Mouse (Mus musculus): ENCODE results near the gene Jmjd1c. TPM values are rescaled to one million over a fixed set of nuclear protein-coding genes. Genes with fewer than 3 reads are reported as not detected.

The Jmjd1c gene
- polyA plus RNA-seq (2015; fragmentation: Nextera tagmentation; extraction: Ambion mirVana) = 51.4 and 52.4 TPM in 2 replicates

DNA sequence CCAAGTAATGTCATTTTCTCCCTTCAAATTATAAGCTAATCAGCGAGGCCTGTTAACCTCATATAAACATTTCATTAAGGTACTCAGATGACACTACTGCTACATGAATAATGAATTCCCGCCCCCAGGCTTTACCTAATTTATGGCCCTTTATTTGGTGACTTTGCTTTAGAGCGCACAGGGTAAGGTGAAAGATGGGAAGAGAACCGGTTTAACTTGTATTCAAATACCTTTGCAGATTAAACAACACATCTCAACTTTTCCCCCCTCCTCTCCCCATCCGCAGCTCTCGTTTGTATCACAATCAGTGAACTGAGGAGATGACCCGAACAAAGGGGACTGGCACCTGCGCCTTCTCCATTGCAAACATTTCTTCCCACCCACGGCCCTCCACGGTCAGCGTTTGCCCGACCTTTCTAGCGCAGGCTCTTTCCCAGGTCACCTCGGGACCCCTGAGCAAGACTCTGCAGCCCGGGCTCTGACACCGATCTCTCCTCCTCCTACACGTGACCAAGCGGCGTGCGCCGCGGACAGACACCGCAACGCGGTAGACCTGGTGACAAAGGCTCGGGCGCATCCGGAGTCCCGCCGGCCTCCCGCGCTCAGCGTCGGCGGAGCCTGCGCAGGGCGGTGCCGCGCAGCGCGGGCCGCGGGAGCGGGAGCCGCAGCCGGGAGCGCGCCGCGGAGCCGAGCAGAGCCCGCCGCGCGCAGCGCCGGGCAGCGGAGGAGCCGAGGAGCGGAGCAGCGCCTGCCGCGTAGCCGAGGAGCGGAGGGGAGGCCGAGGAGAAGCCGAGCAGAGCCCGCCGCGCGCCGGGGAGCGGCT lies at the start of gene Jmjd1c:
Jmjd1c (plus strand) TSS at position 328 of the 823 bp plus-strand sequence.
- WGBS = under 1% methylated on average over 61 of the region's 73 CpGs
- peak; percentile 93 for ATAC-seq (ENCODE audit: low read depth)
- Histone ChIP-seq H3K27me3 (no peaks in the 10 kb centered on the region), H3K4me3 (peak within 1 kb of the TSS; percentile 70), H3K27ac (replicated peaks) (peak within 1 kb of the TSS; percentile 99), H3K9me3 (no peaks in the 10 kb centered on the region), H3K4me2 (peak within 1 kb of the TSS; percentile 70), H3K9ac (peak within 1 kb of the TSS; percentile 100), H3K4me1 (replicated peaks) (peaks cover 51% of the 10 kb centered on the region), H3K36me3 (no peaks in the 10 kb centered on the region)

DNA sequence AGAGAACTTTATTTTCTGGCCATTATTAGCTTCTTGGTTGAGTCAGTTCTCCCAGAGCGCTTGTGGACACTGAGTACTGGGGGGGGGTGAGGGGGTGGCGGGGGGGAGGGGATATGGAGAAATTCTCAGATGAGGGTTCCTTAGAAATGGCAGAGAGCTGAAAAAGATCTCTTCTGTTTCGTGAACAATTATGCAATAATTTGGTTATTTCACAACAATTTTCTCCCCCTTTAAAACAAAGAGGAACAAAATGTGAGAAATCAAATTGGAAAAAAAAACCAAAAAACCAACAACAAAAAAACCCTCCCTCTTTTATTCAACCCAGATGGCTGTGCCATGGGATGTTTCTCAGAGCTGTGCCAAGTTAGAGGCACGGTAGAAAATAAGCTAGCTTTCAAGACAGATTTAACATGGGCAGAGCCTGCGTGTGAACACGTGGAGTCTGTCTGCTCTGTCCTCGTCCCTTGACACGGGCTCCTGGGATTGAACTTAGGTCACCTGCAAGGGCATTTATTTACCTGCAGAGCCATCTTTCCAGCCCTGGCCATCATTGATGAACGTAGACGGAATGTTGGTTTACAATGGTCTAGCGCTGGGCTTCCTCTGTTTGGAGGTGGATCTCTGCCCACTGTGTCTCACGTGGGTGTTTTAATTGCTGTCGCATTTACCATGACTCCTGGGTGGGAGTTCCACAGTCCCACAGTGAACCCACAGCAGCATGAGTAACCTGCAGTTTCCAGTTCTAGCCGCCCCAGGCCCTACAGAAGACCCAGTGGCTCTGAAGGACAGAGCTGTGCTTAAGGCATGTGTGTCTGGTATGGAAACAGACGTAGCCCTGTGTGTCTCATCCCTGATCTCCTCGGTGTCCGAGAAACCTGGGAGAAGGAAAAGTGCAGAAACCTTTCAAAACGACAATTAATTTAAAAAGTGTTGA lies 47.9 kb upstream of the Jmjd1c start:
- no peak for ATAC-seq (ENCODE audit: low read depth)
- peaks cover 74% of the 10 kb centered on the region for H3K4me1 ChIP-seq (replicated peaks)
- 77% methylated on average over 18 of the region's 18 CpGs for WGBS
- H3K4me3 ChIP-seq = no peak overlapping the region
- no peaks in the 10 kb centered on the region for H3K9me3 ChIP-seq
- H3K4me2 ChIP-seq = no peak overlapping the region
- H3K36me3 ChIP-seq = no peaks in the 10 kb centered on the region
- 0 out of 2 replicates have a peak overlapping the region, but pooled peaks have one; percentile 15 for H3K27ac ChIP-seq (replicated peaks)
- no peaks in the 10 kb centered on the region for H3K27me3 ChIP-seq
- H3K9ac ChIP-seq = no peak overlapping the region

GRCm38 (mm10) chr10:67048871-67049615 lies 46.9 kb upstream of the Jmjd1c start:
- 94% methylated on average over 13 of the region's 13 CpGs for WGBS
- peaks cover 71% of the 10 kb centered on the region for H3K4me1 ChIP-seq (replicated peaks)
- ATAC-seq (ENCODE audit: low read depth) = no peak

GRCm38 (mm10) chr10:67049621-67050020 lies 46.3 kb upstream of the Jmjd1c start:
- Histone ChIP-seq H3K4me2 (no peak overlapping the region), H3K9ac (no peak overlapping the region), H3K9me3 (no peaks in the 10 kb centered on the region), H3K4me3 (no peak overlapping the region), H3K4me1 (replicated peaks) (peaks cover 66% of the 10 kb centered on the region), H3K27me3 (no peaks in the 10 kb centered on the region), H3K36me3 (no peaks in the 10 kb centered on the region), H3K27ac (replicated peaks) (no peak overlapping the region)
- 90% methylated on average over 7 of the region's 7 CpGs for WGBS
- ATAC-seq (ENCODE audit: low read depth) = no peak

More at GRCm38 (mm10) chr10:67048871-67049615, 46.9 kb upstream of the Jmjd1c start:
- Histone ChIP-seq H3K9me3 (no peaks in the 10 kb centered on the region), H3K27ac (replicated peaks) (no peak overlapping the region), H3K4me2 (no peak overlapping the region), H3K27me3 (no peaks in the 10 kb centered on the region), H3K9ac (no peak overlapping the region), H3K36me3 (no peaks in the 10 kb centered on the region), H3K4me3 (no peak overlapping the region)

GRCm38 (mm10) chr10:67050766-67051165 lies 45.2 kb upstream of the Jmjd1c start:
- Histone ChIP-seq H3K4me1 (replicated peaks) (peaks cover 59% of the 10 kb centered on the region), H3K36me3 (no peaks in the 10 kb centered on the region), H3K4me3 (no peak overlapping the region), H3K9me3 (no peaks in the 10 kb centered on the region), H3K27me3 (no peaks in the 10 kb centered on the region), H3K9ac (no peak overlapping the region), H3K27ac (replicated peaks) (no peak overlapping the region), H3K4me2 (no peak overlapping the region)
- 60% methylated on average over 6 of the region's 7 CpGs for WGBS
- no peak for ATAC-seq (ENCODE audit: low read depth)

DNA sequence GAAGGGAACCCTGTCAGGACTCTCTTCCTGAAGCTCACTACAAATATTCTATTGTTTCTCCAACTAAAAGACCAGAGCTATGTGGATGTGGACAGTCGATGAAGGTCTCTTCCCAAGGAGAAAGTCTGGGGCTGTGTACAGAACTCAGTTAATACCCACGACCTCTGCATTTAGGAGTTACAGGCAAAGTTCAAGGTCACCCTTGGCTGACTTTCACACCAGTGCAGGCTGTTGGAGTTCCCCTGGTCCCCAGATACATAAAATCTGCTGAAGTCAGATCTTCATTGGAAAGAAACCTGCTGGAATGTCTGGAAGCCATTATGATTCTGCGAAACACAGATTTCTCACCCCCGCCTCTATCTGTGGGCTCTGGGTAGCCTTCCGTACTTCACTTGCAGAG lies 44.5 kb upstream of the Jmjd1c start:
- 72% methylated on average over 5 of the region's 5 CpGs for WGBS
- Histone ChIP-seq H3K27me3 (no peaks in the 10 kb centered on the region), H3K36me3 (no peaks in the 10 kb centered on the region), H3K4me3 (no peak overlapping the region), H3K9me3 (no peaks in the 10 kb centered on the region), H3K4me1 (replicated peaks) (peaks cover 59% of the 10 kb centered on the region), H3K27ac (replicated peaks) (no peak overlapping the region), H3K9ac (no peak overlapping the region), H3K4me2 (no peak overlapping the region)
- ATAC-seq (ENCODE audit: low read depth) = no peak

- no peak overlapping the region for H3K9ac ChIP-seq
- no peak overlapping the region for H3K4me3 ChIP-seq
- no peaks in the 10 kb centered on the region for H3K27me3 ChIP-seq
- H3K4me2 ChIP-seq = no peak overlapping the region
- no peaks in the 10 kb centered on the region for H3K9me3 ChIP-seq
- H3K36me3 ChIP-seq = no peaks in the 10 kb centered on the region
- H3K27ac ChIP-seq (replicated peaks) = peak overlapping the region; percentile 69
- 67% methylated on average over 9 of the region's 9 CpGs for WGBS
- ATAC-seq (ENCODE audit: low read depth) = no peak
- H3K4me1 ChIP-seq (replicated peaks) = peaks cover 60% of the 10 kb centered on the region
These were observed 43.5 kb upstream of the Jmjd1c start for GRCm38 (mm10) chr10:67052429-67052828.

DNA sequence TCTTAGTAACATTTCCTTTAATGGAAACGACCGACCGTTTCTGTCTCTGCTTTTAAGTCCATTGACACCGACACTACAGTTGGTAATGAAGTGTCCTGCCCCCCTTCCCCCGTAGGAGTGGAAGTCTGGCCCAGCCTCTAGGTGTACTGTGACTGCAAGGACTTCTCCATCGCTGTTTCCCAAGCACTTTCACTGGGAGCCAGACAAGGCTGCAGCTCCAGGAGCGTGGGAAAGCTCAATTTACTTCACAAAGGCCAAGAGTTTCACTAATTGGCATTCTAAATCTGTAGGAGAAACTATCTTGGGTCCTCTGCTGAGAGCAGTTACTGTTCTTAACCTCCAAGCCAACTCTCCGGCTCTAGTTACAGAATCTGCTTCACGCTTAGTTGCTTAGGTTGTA lies 42.5 kb upstream of the Jmjd1c start:
- Histone ChIP-seq H3K4me2 (no peak overlapping the region), H3K27ac (replicated peaks) (peak overlapping the region; percentile 69), H3K4me1 (replicated peaks) (peaks cover 62% of the 10 kb centered on the region), H3K27me3 (no peaks in the 10 kb centered on the region), H3K9ac (no peak overlapping the region), H3K9me3 (no peaks in the 10 kb centered on the region), H3K36me3 (no peaks in the 10 kb centered on the region), H3K4me3 (no peak overlapping the region)
- peak; percentile 60; the same call in 1 of the 2 replicates for ATAC-seq (ENCODE audit: low read depth)
- WGBS = 21% methylated on average over 9 of the region's 9 CpGs

GRCm38 (mm10) chr10:67055867-67056856 lies 39.8 kb upstream of the Jmjd1c start:
- no peak for ATAC-seq (ENCODE audit: low read depth)
- no peaks in the 10 kb centered on the region for H3K27me3 ChIP-seq
- 0 out of 2 replicates have a peak overlapping the region, but pooled peaks have one; percentile 27 for H3K9ac ChIP-seq
- WGBS = 66% methylated on average over 17 of the region's 17 CpGs
- no peaks in the 10 kb centered on the region for H3K36me3 ChIP-seq
- no peak overlapping the region for H3K4me2 ChIP-seq
- H3K27ac ChIP-seq (replicated peaks) = peak overlapping the region; percentile 81
- H3K9me3 ChIP-seq = no peaks in the 10 kb centered on the region
- H3K4me3 ChIP-seq = no peak overlapping the region
- peaks cover 71% of the 10 kb centered on the region for H3K4me1 ChIP-seq (replicated peaks)

- H3K27ac ChIP-seq (replicated peaks) = no peak overlapping the region; the same call in 1 of the 2 replicates
- H3K4me3 ChIP-seq = no peak overlapping the region
- no peak overlapping the region for H3K9ac ChIP-seq
- no peaks in the 10 kb centered on the region for H3K27me3 ChIP-seq
- H3K4me1 ChIP-seq (replicated peaks) = peaks cover 71% of the 10 kb centered on the region
- H3K36me3 ChIP-seq = no peaks in the 10 kb centered on the region
- no peaks in the 10 kb centered on the region for H3K9me3 ChIP-seq
- no peak overlapping the region for H3K4me2 ChIP-seq
- no peak for ATAC-seq (ENCODE audit: low read depth)
These were observed 38.7 kb upstream of the Jmjd1c start for GRCm38 (mm10) chr10:67057208-67057607.

DNA sequence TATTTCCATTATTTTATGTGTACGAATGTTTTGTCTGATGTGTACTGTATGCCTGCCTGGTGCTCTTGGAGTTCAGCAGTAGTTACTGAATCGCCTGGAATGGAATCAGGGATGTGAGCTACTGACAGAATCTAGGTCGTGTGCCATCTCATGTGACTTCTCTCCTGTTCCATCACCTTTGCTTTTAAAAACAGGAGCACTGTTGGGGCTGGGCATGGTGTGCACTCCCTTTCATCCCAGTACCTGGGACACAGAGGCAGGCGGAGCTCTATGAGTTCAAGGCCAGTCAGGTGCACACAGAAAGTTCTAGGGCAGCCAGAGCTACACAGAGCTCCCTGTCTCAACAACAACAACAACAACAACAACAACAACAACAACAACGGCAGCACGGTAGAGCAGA lies 38.2 kb upstream of the Jmjd1c start:
- H3K4me2 ChIP-seq = no peak overlapping the region
- H3K9ac ChIP-seq = no peak overlapping the region
- no peak for ATAC-seq (ENCODE audit: low read depth)
- peak overlapping the region; percentile 78; the same call in 1 of the 2 replicates for H3K27ac ChIP-seq (replicated peaks)
- no peaks in the 10 kb centered on the region for H3K27me3 ChIP-seq
- H3K9me3 ChIP-seq = no peaks in the 10 kb centered on the region
- H3K4me1 ChIP-seq (replicated peaks) = peaks cover 71% of the 10 kb centered on the region
- H3K4me3 ChIP-seq = no peak overlapping the region
- 94% methylated on average over 6 of the region's 6 CpGs for WGBS
- H3K36me3 ChIP-seq = no peaks in the 10 kb centered on the region
